Mouse (Mus musculus) erythroblast, embryonic 14.5 days (primary cell): ENCODE results near the gene Fut9. TPM values are rescaled to one million over a fixed set of nuclear protein-coding genes. Genes with fewer than 3 reads are reported as not detected.

ENCODE experiments used
- H3K27me3 ChIP-seq: 2 replicates; pipeline ENCODE4 v1.6.1; 2012; ENCODE audit warnings: inconsistent platforms; ENCODE audit not compliant: control insufficient read depth
- H3K36me3 ChIP-seq: 2 replicates; pipeline ENCODE4 v1.6.1; 2012; ENCODE audit warnings: mild to moderate bottlenecking, inconsistent platforms; ENCODE audit not compliant: control insufficient read depth
- H3K4me1 ChIP-seq: 2 replicates; pipeline ENCODE4 v1.6.1; 2012; ENCODE audit warnings: inconsistent platforms; ENCODE audit not compliant: control insufficient read depth
- H3K4me3 ChIP-seq: replicated peaks from 2 replicates; pipeline ENCODE3; 2012; ENCODE audit warnings: moderate library complexity, mild to moderate bottlenecking, inconsistent platforms
- H3K9me3 ChIP-seq: 2 replicates; pipeline ENCODE4 v1.6.1; 2012; ENCODE audit warnings: low read length, inconsistent platforms, mixed read lengths; ENCODE audit not compliant: control insufficient read depth
- GATA1 ChIP-seq: IDR thresholded peaks from 2 replicates; pipeline ENCODE4 v1.6.1; 2012; ENCODE audit warnings: low read length, inconsistent platforms, mixed read lengths
- TAL1 ChIP-seq: IDR thresholded peaks from 3 replicates; pipeline ENCODE4 v1.6.1; 2012; ENCODE audit warnings: low read length, inconsistent platforms, mixed read lengths
- polyA plus RNA-seq: library from polyadenylated mRNA; stranded (reverse); fragments of >175 nt; gene quantifications from 2 replicates; pipeline ENCODE4 v1.2.3, GENCODE M21; 2012

Fut9 gene
- polyA plus RNA-seq, 1 experiment: not detected

DNA sequence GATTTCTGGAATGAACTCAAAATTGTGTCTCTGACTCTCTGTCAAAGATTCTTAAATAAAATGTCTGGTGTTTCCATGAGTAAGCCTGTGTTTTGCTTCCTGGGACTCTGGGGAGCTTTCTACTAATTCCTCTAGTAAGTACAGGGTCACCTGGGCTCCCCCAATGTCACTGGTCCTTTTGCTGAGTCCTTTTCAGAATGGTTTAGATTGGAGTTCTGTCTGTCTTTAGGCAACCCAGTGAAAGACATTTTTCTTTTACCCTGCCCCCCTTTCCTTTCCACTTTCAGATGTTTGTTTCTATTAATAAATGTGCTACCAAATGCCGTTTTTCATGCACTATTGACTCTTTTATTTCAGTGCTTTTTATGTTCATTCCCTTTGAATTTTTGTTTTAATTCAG is 173.0 kb downstream of the Fut9 start:
- no peak overlapping the region for H3K4me3 ChIP-seq
- no peaks in the 10 kb centered on the region for H3K9me3 ChIP-seq
- H3K36me3 ChIP-seq: no peaks in the 10 kb centered on the region
- H3K27me3 ChIP-seq: no peaks in the 10 kb centered on the region
- no peaks in the 10 kb centered on the region for H3K4me1 ChIP-seq
- TF ChIP-seq TAL1: no peak
- no peak for TF ChIP-seq GATA1

DNA sequence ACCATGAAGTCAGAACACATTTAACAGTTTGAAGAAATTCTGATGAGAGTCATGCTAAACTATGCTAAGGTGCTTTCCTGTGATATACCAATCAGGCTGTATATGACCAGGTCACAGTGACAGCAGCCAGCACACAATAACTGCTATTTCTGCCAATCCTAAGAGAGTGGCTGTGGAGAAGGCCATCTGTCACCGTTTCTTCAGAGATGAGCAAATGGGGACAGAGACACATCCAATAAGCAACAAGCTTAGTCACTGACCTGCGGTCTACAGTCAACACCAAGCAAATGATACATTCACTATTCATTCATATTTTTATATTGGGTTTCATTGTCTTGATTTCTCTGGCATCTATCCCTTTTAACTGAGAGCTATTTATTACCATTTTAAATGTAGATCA is 176.9 kb downstream of the Fut9 start:
- H3K4me1 ChIP-seq: no peaks in the 10 kb centered on the region
- no peak overlapping the region for H3K4me3 ChIP-seq
- H3K36me3 ChIP-seq: no peaks in the 10 kb centered on the region
- H3K9me3 ChIP-seq: peaks cover 5% of the 10 kb centered on the region; the same call in 1 of the 2 replicates
- H3K27me3 ChIP-seq: no peaks in the 10 kb centered on the region
- no peak for TF ChIP-seq TAL1
- TF ChIP-seq GATA1: no peak

DNA sequence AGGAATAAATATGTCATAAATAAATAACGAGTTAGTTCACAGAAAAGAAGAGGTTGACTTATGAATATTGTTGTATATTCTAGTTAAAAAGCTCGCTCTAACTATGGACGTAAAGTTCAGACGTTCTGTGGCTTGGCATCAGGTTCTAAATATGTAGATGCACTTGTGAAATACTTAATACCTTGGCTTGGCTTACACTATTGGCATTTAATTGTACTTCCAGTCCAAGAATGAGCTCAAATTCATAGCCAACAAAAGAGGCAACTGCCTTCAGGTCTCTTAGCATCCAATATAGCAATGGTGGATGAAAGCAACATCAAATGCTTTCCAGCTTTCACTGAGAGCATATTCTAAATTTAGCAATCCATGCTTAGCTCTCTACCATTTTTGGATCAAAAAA is 182.7 kb downstream of the Fut9 start:
- Histone ChIP-seq H3K36me3 (no peaks in the 10 kb centered on the region), H3K4me1 (no peaks in the 10 kb centered on the region), H3K27me3 (no peaks in the 10 kb centered on the region), H3K4me3 (no peak overlapping the region), H3K9me3 (peaks cover 5% of the 10 kb centered on the region; the same call in 1 of the 2 replicates)
- TF ChIP-seq TAL1: no peak
- TF ChIP-seq GATA1: no peak

DNA sequence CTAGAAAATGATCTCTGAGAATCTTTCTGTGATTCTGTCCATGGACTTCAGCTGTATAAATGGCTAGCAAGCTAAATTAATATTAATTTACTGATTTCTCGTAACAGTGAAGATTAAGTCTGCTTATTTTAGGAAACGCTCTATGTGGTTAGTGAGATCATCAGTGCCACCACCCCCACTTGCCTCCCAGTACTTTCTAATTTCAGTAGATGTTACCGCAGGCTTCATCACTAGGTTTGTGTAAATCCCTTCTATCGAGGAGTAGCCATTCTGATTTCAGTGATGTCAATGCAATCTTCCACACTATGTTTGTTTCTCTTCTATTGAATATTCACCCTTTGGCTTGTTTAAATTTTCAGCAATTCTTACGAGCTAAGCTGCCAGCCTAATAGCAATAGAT is 186.6 kb downstream of the Fut9 start:
- no peaks in the 10 kb centered on the region for H3K9me3 ChIP-seq
- no peaks in the 10 kb centered on the region for H3K36me3 ChIP-seq
- no peak overlapping the region for H3K4me3 ChIP-seq
- TF ChIP-seq TAL1 (no peak), GATA1 (no peak)
- no peaks in the 10 kb centered on the region for H3K4me1 ChIP-seq
- H3K27me3 ChIP-seq: no peaks in the 10 kb centered on the region

DNA sequence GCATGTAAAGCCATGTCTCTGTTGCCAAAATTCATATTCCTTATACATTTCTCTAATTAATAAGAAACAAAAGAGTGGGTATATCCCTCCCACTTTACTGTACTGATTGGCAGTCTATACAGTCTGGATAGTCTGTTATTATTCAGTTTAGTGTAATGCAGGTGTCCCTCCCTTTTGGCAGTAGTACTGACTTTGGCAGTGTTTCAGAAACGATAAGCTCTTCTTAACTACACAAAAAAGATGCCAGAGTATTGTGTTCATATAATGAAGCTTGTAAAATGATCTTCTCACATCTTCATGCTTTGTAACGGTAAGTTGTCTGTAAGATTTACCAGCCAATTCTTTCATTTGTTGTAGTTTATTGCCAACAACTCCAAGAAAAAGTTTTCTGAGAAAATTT is 189.6 kb downstream of the Fut9 start:
- H3K36me3 ChIP-seq: no peaks in the 10 kb centered on the region
- H3K4me3 ChIP-seq: no peak overlapping the region
- TF ChIP-seq GATA1 (no peak), TAL1 (no peak)
- no peaks in the 10 kb centered on the region for H3K4me1 ChIP-seq
- H3K27me3 ChIP-seq: no peaks in the 10 kb centered on the region
- no peaks in the 10 kb centered on the region for H3K9me3 ChIP-seq

DNA sequence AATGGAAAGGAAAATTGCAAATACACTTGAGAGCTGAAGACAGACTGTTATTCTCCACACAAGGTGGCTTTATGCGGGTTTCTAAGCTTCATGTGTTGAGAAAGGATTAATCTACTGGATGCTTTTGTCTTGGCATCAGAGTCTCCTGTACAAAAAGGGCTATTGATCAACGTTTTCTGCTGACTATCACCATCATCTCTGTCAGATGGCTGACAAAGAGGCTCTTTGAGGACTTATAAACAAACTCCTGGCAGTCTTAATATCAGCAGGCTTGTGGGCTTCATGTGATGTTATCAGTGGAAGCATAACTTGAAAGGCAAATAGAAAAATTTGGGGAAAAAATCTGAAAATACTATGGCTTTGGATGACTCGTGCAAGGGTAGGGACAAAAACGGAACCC is 206.8 kb downstream of the Fut9 start:
- H3K36me3 ChIP-seq: no peaks in the 10 kb centered on the region
- no peaks in the 10 kb centered on the region for H3K4me1 ChIP-seq
- no peaks in the 10 kb centered on the region for H3K27me3 ChIP-seq
- H3K9me3 ChIP-seq: no peaks in the 10 kb centered on the region
- no peak overlapping the region for H3K4me3 ChIP-seq
- TF ChIP-seq TAL1: no peak
